Mouse (Mus musculus) testis, adult 2 months (tissue): Measurements from ENCODE around the gene Henmt1.

ENCODE experiments used
- CTCF ChIP-seq: fragments of 200-500 bp; IDR thresholded peaks from 2 replicates; pipeline ENCODE4 v1.5.1; 2012; ENCODE audit warnings: low read depth, mild to moderate bottlenecking, inconsistent platforms, low read length, moderate library complexity; ENCODE audit not compliant: control insufficient read depth, insufficient read depth, insufficient replicate concordance
- POLR2A ChIP-seq: fragments of 200-500 bp; IDR thresholded peaks from 2 replicates; pipeline ENCODE4 v1.6.1; 2012; ENCODE audit warnings: low read depth, mild to moderate bottlenecking, inconsistent platforms, low read length, moderate library complexity; ENCODE audit not compliant: control insufficient read depth

DNA sequence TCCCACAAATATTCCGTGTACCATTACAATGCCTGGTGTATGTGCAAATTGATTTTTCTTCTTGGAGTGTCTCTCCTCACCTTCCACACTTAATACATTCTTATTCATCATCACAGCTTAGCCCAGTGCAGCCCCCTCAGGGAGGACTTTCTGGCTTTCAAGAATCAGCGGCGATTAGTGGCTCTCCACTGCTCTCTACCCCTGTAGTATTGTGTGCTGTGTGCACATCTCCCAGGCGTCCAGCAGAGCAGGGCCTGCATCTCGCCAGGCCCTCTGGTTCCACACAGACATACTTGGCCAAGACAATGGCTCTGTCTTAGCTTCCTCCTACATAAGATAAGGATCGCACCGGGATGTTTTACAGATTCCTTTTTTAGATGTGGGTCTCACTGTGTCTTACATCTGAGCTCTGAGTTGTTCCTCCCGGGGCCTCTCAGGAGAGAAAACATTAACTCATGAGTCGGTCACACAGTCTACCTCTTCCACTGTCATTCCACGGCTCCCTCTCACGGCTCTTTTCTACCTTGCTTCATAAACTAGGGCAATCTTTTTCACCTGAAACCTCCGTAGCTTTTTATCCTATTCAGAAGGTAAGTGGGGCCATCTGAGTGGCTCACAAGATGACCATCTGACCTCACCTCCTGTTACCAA, 47.5 kb downstream of the Henmt1 start:
- no peak for TF ChIP-seq CTCF
- TF ChIP-seq POLR2A, result no peak
